Mouse (Mus musculus) WW6 (cell line): ENCODE measurements around the gene Gtf2h4.

Experiments
- DNase-seq: peaks from one replicate; pipeline ENCODE4 v3.0.0-alpha.2; 2013; ENCODE audit warnings: low read depth, low spot score

Gene Gtf2h4

DNA sequence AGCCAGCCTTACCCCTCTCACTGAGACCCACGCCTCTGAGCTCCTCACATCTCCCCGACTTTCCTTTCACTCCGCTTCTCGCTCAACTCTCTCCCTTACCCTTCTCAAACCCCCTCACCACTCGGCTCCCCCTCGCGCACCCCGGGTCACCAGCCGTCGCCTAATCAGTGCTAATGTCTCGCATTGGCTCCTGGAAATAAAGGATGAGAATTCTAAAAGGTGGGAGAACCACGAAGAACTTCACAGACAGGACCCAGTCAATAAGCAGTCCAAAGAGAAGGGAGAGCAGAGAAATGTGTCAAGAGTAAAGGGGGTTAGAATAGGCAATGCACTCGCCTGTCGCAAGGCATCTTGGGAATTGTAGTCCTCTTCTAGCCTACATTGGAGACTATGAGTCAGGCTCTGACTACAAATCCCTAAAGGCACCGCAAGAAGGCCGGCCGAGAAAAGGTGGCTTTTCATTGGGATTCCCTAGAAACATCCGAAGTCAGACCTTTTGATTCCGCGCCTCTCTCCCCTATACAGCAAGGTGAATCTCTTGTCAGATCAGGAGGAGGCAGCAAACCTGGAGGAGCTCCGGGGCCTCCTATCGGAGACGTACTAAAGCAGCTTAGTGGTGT lies at the start of gene Gtf2h4:
Gene Gtf2h4 (minus strand): TSS at position 324 of the 620 bp plus-strand sequence.
- DNase-seq: peak; percentile 89

DNA sequence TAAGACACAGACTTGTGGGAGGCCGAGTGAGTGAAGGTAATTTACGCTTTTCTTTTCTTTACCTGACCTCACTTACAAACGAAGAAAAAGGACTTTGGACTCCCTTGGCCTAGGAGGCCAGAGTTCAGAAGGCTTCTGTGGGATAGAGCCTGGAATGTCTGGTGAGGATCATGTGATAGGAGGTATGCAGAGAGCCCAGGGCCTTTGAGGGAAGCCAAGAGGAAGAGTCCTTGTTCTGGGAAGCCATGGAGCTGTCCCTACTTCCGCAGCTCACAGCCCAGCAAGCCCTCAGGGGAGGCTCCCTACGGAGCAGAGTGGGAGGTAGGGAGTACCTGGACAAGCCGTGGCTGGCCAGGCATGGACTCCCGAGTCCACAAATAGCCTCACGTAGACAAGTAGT lies 48.1 kb upstream of the Gtf2h4 start:
- DNase-seq: no peak

DNA sequence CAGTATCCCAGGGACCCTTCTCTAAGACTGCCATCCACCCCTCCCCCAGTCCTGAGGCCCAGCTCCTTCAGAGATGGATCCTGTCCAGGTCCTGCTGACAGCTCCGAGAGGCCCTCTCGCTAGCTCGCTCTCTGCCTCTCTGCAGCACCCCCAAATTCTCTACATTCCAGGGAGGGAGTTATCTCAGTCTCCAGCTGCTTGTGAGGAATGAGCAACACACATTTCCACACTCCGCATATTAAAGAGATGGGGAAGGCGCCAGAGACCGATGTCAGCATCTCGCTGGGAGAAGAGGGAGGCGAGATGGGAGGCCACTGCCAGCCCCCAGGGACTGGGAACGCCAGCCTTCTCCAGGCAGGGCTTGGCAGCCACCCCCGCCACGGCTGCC lies 46.8 kb upstream of the Gtf2h4 start:
- no peak for DNase-seq

DNA sequence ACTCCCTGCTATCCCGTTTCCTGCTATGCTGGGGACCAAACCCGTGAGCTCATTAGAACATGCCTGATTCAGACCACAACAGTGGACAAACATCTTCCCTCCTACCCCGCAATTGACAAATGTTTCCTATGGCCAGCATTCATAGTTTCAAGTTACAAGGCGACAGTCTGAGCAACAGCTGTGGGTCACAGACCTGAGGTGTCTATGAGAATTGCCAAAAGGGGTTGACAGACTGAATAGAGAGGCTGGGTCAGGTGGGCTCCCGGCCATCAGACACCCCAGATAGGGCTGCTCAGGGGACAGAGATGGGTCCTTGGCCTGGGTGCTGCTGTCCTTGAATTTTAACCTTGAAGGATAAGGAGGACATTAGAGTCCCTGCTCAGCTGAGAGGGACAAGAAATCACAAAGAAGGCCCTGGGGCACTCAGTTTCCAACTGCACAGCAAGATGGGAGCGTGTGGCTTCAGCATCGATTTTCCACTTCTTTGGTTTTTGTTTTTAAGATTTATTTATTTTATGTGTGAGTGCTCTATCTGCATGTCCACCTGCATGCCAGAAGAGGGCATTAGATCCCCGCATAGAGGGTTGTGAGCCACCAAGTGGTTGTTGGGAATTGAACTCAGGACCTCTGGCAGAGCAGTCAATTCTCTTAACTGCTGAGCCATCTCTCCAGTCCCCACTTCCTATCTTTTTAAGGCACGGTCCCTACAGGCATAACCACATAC lies 46.2 kb upstream of the Gtf2h4 start:
- no peak for DNase-seq

DNA sequence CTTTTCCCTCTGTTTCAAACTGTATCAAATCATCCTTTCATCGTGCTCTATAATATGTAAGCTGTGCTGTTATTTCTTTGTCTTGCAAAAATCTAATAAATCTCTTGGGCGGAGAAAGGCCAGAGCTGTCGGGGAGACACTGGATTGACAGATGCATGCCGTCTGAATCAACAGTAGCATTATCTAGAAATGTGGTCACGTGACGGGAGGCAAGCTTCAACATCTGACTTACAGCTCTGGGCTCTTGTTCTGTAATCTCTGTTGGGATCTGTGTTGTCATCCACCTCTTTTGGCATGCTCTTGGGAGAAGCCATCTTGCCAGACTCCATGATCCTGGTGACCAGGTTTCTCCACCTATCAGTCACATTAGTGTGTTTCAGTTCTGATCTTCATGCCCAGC lies 43.5 kb upstream of the Gtf2h4 start:
- DNase-seq: no peak

DNA sequence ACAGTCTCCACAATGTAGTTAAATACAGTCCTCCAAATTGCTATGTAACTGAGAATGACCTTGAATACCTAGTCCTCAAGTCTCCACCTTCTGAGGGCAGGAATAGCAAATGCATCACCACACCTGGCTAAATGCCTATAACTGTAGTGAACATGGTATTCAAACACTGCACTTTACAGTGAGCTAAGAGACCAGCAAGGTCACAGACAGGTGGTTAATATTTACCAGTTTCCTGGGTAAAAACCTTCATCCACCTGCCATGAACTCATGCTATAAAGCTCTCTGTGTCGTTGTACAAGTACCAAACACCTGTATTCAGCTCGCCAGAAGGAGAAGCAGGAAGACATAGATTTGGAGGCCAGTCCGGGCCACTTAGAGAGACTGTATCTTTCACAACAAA lies 42.6 kb upstream of the Gtf2h4 start:
- DNase-seq: no peak

DNA sequence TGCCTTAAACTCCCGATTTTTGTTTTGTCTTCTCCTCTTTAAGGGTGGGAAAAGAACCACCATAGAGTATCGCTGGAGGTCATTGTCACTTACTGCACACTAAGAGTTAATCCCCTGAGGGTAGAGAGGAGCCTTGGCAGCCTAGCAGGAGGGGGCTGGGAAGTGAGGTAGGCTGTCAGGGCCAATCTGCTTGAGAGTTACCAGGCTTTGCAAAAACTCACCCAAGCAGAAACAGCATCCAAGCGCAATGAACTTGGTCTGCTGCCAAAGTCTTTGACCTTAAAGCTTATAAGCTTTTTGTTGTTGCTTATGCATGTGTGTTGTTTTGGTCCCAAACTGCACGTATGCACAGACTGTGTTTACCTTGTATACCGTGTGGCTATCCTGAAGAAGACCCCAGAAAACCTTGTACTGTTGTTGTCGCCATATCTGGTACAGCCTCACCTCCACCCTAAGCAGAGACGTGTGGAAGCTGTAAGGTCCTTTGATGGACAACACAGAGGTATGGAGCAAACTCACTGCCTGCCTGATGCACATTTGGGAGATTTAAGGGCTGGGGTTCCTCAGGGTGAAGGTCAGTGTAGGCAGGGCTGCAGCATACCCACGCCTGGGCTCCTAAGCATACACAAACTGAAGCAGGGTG lies 37.3 kb upstream of the Gtf2h4 start:
- no peak for DNase-seq

DNA sequence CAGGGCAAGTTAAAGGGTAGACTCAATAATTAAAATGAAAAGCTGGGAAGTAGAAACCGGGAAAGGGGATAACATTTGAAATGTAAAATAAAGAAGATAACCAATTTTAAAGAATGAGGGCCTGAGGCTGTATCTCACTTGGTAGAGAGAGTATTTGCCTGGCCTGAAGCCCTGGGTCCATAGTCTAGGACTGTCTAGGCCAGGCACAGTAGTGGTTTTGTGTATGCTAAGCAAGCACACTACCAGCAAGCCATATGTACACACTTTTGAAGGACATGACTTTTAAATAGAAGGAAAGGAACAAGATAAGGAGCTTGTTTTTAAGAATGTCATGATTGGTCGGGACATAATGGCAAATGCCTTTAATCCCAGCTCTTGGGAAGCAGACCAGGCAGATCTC lies 35.1 kb upstream of the Gtf2h4 start:
- no peak for DNase-seq

DNA sequence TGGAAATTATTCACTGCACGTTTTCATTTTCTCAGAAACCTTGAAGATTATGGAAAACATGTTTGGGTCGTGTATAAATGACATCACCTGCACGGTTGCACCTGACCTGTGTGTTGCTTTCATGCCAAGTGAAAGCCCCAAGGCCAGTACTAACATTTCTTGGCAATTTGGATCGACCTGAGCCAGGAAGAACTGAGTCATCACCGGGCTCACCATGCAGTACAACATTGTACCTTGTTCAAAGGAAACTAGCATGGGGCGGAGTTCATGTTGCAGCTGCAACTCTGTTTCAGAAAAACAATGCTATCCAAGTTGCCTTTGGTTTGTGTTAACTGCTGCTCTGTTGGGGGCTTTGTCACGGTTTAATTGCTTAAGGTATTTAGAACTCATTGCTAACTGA lies 34.4 kb upstream of the Gtf2h4 start:
- no peak for DNase-seq

DNA sequence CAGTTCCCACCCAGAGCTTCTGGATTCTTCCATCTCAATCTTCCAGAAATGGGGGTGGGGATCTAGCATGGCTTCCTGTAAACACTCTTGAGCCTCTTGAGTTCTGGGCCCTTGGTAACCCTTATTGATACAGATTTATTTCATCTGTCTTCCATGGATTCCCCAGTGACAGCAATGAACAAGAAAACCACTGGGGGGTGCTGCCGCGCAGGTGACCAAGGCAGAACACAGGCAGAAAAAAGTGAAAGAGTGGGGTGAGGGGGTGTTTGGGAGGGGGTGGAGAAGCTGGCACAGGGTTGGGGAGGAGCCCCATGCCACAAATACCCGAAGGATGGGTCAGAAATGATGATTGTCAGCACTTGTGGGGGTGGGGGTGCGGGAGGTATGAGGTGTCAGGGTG lies 32.3 kb upstream of the Gtf2h4 start:
- DNase-seq: no peak

DNA sequence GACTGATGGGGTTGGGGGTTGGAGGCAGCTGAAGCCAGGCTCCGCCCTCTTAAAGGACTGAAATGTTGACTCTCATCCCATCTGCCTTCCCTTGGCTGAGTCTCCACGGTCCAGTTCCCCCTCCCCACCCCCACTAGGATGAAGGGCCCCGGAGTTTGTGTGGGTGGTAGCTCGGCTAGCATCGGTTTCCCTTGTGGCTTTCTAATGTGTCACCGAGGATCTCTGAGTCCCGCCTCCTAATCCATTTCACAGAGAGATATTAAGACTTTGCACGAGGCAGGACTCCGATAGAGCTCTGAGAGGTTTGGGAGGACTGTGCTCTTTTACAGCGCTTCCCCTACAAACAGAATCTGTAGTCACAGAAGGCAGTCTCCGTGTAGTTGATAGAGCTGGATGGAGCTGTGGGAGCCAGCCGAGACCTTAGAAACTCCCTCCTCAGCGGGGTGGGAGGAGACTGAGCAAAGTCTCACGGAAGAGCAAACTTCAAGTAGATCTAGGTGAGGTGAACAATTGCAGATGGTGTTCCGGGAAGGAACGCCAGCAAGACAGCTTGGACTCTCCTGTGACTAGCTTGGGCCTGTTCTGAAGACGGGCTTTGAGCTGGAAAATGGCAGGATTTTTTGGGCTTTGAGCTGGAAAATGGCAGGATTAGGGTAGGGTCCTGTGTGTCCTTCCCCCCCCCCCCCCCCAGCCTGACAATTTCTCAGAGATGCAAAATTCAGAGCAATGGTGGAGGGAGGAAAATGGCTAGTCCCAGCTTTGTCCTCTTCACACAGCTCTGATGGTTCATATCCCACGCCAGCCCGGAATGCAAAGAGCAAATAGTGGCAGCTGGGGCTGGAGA lies 31.3 kb upstream of the Gtf2h4 start, which contains the start of gene Ddr1:
Gene Ddr1 (minus strand): TSS at position 1 of the 844 bp plus-strand sequence.
- no peak for DNase-seq

DNA sequence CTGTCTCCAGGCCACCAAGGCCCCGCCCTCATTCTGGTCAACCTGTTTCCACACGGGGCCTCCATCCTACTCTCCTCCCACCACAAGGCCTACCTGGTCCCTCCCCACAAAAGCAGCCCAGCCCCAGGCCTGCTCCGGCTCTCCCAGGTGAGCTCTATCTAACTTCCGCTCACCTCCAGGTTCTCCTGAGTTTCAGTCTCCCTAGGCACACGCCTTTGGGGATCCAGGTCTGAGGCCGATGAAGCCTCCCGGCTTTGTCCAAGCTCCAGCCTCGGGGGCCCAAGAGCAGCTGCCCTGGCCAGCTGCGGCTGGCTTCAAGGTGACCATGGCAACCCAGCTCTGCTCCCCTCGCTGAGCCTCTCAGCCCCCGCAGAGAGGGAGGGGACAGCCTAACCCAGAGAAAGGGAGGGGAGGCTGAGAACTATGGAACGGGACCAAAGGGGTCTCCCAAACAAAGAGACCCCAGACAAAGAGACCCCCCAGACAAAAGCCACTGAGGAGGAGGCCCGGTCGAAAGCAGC lies 30.3 kb upstream of the Gtf2h4 start:
- DNase-seq: no peak

DNA sequence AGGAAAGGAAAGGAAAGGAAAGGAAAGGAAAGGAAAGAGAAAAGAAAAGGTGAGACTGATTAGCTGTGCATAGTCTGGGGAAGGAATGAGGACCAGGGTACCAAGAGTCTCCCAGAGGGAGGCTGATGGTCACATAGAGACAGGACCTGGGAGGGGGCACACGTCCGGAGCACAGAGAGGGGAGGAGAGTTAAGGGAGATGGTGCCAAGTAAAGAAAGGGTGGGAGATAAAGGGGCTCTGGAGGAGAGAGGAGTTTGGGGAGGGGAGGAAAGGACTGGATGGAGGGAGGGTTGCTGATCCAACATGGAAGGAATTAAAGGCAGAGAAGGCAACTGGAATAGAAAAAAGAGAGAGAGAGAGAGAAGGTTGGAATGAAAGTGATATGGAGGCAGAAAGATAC lies 29.5 kb upstream of the Gtf2h4 start:
- no peak for DNase-seq

DNA sequence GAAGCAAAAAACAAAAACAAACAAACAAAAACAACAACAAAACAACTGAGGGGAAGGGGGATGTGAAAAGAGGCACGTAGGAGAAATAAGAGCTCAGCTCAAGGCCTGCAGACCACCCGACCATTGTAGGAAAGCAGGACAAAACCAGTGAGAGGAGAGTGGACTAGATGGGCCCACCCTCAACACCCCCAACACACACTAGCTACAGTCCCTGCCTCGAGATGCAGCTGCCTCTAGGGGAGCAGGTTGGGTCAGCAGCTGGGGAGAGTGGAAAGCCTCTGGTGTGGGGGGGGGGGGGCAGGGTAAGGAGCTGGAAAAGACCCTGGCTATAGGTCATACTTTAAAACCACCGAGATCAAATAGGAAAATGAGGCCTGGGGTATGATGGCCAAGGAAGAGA lies 29.1 kb upstream of the Gtf2h4 start:
- DNase-seq: no peak

DNA sequence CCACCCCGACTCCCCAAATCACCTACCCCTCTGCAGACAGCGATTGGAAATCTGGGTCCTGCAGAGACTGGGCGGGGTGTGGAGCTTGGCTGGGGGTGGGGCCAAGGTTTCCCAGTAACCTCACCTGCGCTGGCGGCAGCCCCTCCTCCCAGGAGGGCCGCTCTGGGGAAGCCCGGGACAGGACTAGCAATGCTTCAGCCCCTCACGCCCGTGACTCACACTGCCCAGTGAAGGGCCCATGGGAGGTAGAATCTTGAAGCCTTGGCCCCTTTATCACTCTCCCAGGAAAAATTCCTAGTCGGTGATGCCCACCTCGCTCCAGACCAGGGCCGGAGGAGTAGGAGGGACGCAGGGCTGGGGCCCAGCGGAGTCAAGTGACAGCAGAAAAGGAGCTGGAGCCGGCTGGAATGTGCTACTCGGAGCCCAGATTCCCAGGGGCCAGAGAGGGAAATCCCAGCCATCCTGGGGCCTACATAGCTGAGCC lies 28.5 kb upstream of the Gtf2h4 start:
- DNase-seq: no peak

DNA sequence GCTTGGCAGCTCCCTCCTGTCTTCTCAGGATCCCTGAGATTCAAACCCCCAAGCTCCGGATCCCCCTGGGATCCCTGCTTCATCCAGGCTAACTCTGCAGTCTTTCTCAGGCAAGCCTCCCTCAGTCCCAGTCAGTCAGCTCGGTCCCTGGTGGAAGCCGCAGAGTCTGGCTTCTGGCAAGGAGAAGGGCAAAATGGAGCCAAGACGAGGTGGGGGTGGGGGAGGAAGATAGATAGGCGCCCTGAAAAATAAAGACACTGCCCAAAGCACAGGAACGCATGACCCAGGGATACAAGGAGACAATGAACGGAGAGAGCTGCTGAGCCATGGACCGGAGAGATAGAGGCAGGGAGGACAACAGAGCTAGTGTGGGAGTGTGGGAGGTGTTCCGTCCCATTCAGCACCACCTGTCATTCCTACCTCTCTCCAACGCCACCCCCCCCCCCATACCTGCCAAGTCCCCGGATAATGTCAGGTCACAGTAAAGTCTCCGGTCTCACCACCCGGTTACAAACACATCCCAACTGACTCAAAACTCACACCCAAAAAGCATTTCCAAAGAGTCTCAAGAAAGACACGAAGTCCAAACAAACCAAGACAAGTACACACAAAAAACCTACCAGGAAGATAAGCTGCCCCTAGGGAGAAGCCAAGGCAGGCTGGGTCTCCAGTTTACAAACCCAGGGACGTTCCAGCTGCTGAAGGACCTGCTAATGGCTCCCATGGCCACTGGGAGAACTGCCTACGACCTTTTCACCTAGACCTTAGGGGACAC lies 27.9 kb upstream of the Gtf2h4 start:
- no peak for DNase-seq

DNA sequence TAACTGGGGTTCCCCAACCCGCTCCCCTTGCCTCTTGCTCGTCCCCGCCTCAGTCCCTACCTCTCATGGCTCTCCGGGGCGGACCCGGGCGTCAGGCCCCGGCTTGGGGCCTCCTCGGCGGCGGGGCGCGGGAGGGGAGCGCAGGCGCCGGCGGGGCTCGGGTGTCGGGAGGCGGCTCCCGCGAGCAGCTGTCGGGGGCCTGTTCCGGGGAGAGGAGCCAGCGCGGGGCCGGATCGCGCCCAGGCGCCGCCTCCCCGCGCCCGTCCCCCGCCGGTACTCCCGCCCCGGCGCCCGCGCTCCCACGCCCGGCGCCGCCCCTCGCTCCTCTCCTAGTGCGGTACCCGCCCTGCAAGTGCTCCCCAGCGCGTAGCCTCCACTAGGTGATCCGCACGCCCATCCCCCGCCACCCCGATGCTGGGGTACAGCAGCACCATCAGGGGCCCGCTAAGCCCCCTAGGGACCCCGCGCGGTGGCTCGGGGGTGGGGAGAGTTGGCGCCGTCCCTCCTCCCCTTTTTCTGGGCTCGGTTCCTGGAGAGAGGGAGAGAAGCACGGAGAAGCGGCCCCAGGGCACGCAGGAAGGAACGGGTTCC lies 26.9 kb upstream of the Gtf2h4 start:
- DNase-seq: no peak

DNA sequence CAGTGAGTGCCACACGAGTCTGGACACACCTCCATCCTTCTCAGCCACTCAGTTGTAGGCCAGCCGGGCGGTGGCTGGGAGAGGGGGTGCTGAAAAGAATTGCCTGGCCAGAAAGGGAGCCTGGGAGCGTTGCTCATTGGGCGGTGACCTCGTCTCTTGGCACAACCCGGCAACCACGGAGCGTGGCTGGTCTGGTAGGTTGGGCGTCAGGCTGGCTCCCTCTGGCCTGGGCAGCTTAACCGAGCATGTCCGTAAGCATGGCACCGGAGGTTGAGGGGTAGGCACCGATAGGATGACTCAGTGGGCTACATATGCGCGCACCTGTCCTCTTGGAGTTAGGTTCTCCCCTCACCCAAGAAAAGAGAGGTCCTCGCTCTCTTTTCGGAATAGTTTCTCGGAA lies 26.4 kb upstream of the Gtf2h4 start:
- no peak for DNase-seq

DNA sequence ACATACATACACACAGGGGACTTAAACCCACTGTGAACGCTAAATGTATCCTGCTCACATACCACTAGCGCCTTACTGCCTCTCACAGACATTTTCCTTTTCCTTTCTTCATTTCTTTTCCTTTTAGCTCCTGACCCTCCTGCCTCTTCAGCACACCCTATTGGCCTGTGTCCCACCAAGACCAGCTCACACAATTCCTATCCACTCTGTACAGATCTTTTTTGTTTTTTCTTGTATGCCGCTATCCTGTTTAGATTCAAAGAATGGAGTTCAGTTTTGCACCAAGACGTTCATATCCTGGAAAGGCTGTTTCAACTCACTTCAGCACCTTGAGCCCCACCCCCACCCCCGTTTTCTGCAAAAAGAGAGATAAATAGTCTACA lies 25.0 kb upstream of the Gtf2h4 start:
- no peak for DNase-seq

DNA sequence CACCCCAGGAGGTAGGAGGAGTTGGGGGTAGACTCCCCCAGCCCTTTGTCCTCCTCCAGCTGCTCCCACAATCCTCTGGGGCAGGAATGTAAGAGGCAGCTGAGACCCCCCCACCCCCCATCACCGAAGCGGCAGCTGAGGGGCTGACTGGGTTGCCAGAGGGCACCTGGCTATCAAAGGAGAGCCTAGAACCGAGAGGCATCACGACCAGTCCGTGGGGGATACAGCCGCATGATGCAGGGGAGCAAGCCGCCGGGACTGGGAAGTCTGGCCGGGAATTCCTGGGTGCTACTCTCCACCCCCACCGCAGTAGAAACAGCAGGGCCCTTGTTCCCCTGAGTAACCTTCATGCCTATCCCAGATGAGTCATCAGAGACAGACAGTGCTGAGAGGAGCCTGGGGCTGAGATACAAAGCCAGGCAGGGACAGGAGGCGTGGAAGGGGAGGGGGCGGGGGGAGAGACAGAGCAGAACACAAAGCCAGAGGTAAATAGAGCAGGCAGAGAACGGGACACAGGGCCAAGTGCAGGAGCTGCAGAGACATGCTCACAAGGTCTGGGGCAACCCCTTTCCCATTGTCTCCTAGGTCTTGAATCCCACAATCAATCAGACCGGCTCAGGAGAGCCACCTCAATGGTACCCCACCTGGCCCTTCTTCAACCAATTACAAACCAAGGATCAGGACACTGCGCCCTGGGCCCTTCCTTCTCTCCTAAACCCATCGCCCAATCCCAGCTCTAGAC lies 24.4 kb upstream of the Gtf2h4 start:
- no peak for DNase-seq
